Mouse (Mus musculus) hematopoietic stem cell, adult 5-6 weeks (primary cell): ENCODE results near the gene Skp2. TPM values are rescaled to one million over a fixed set of nuclear protein-coding genes. Genes with fewer than 3 reads are reported as not detected.
"Not testable (repeated sequence)": the region's sequence is repeated elsewhere in the genome, so short reads cannot be mapped to it uniquely, and the experiment has no call there.

ENCODE experiments used
- ATAC-seq, 2 experiments: fragments of 125-278 bp in 1 of 2; replicated peaks in 1 of 2; 2 replicates each; pipeline ENCODE4 v1.8.0; 2016 to 2017; ENCODE audit warnings: inconsistent platforms in 2 of 2, mild to moderate bottlenecking in 2 of 2, moderate number of reproducible peaks in 2 of 2, low read depth in 1 of 2, moderate TSS enrichment in 1 of 2; ENCODE audit not compliant: low FRiP score in 2 of 2, poor library complexity in 2 of 2, severe bottlenecking in 2 of 2, insufficient read depth in 1 of 2, low TSS enrichment in 1 of 2
- total RNA-seq: library from RNA; stranded (forward); fragments of 172-1452, 232-1000 nt; gene quantifications from 2 replicates; pipeline ENCODE4 v1.2.3, GENCODE M21; 2017

The Skp2 gene
- total RNA-seq, result 12.6 and 13.1 TPM in 2 replicates

GRCm38 (mm10) chr15:9155325-9155724 is at the start of gene Skp2:
Gene Skp2, minus strand, starts transcription at chr15:9155425.
- no peak for ATAC-seq

GRCm38 (mm10) chr15:9198421-9198820 is 43.2 kb upstream of the Skp2 start:
- peak in 1 of 2 experiments; percentile 76; a peak in 2 of 4 replicates for ATAC-seq

GRCm38 (mm10) chr15:9192685-9193084 is 37.5 kb upstream of the Skp2 start:
- ATAC-seq, result not testable (repeated sequence)

GRCm38 (mm10) chr15:9189796-9190195 is 34.6 kb upstream of the Skp2 start:
- no peak for ATAC-seq

- ATAC-seq, result no peak
Measured at GRCm38 (mm10) chr15:9183995-9184394, 28.8 kb upstream of the Skp2 start.

GRCm38 (mm10) chr15:9177038-9177437 is 21.8 kb upstream of the Skp2 start:
- ATAC-seq, result no peak

GRCm38 (mm10) chr15:9164125-9164524 is 8.9 kb upstream of the Skp2 start:
- ATAC-seq, result no peak

- ATAC-seq, result no peak
Measured at GRCm38 (mm10) chr15:9162557-9163070, 7.4 kb upstream of the Skp2 start.

- ATAC-seq, result peak; percentile 20 to 54
Measured at GRCm38 (mm10) chr15:9140684-9141171, 14.5 kb downstream of the Skp2 start.

GRCm38 (mm10) chr15:9140252-9140680 is 15.0 kb downstream of the Skp2 start, which contains the start of gene Lmbrd2:
Gene Lmbrd2, plus strand, starts transcription at chr15:9140550.
- peak; percentile 99 to 100 for ATAC-seq

GRCm38 (mm10) chr15:9139447-9139846 is 15.8 kb downstream of the Skp2 start:
- no peak for ATAC-seq

GRCm38 (mm10) chr15:9134891-9135507 is 20.2 kb downstream of the Skp2 start:
- no peak for ATAC-seq

GRCm38 (mm10) chr15:9132693-9133443 is 22.4 kb downstream of the Skp2 start:
- ATAC-seq, result no peak

GRCm38 (mm10) chr15:9131499-9131888 is 23.7 kb downstream of the Skp2 start:
- ATAC-seq, result peak; percentile 39 to 51; a peak in 2 of 4 replicates

- 0 out of 4 replicates have a peak, but pooled peaks of 1 of the 2 experiments have one; percentile 10 for ATAC-seq
Measured at GRCm38 (mm10) chr15:9130772-9131498, 24.3 kb downstream of the Skp2 start.

- no peak for ATAC-seq
Measured at GRCm38 (mm10) chr15:9127051-9127791, 28.0 kb downstream of the Skp2 start.

- no peak for ATAC-seq
Measured at GRCm38 (mm10) chr15:9124856-9125255, 30.4 kb downstream of the Skp2 start.
